ENCODE assay signal across 37 mouse cellular contexts in the genomic region with DNA sequence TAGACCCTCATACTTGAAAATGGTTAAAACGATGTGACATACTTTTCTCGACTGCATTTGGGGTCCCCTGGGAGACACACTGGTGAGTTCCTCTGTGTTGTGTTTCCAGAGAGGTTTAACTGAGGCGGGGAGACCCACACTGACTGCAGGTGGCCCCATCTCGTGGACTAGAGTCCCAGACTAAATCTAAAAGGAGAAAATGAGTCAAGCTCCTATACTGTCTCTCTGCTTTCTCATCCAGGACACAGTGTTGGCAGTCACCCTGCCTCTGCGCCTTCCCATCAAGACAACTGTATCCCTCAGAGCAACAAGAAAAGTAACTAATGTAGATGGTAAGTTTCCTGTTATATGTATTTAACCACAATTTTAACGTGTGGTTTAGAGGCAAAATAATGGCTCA. TPM values are rescaled to one million over a fixed set of nuclear protein-coding genes. Genes with fewer than 3 reads are reported as not detected.
"Had no signal": no experiment of that assay in that cellular context is flagged by ENCODE, and none has a peak within 500 bp of the region (broad histone marks: within the 10 kb centered on the region; RNA-seq: fewer than 3 reads in every experiment).

No protein-coding gene starts in this region.

- H3K4me3 ChIP-seq: left cerebral cortex, adult 2 months; limb, embryonic 10.5 days; limb, embryonic 12.5 days; limb, embryonic 13.5 days; limb, embryonic 15.5 days; liver, embryonic 13.5 days; liver, embryonic 15.5 days; lung, embryonic 15.5 days; megakaryocyte, embryonic 14.5 days; midbrain, embryonic 10.5 days; midbrain, embryonic 12.5 days; midbrain, embryonic 13.5 days; midbrain, embryonic 15.5 days; myocyte had no signal

- H3K9ac ChIP-seq: limb, embryonic 12.5 days; limb, embryonic 13.5 days; limb, embryonic 15.5 days; liver, embryonic 13.5 days; liver, embryonic 14.5 days; liver, embryonic 15.5 days; liver, postnatal 0 days; lung, embryonic 14.5 days; lung, embryonic 15.5 days; midbrain, embryonic 12.5 days; midbrain, embryonic 13.5 days; midbrain, embryonic 15.5 days had no signal

- ATAC-seq: lung, postnatal 0 days; midbrain, embryonic 13.5 days; midbrain, embryonic 15.5 days; midbrain, embryonic 16.5 days had no signal

- H3K27me3 ChIP-seq: limb, embryonic 13.5 days; limb, embryonic 15.5 days; liver, embryonic 13.5 days; liver, embryonic 15.5 days; lung, embryonic 15.5 days; midbrain, embryonic 13.5 days; midbrain, embryonic 15.5 days had no signal

- H3K36me3 ChIP-seq: limb, embryonic 10.5 days; limb, embryonic 12.5 days; limb, embryonic 13.5 days; limb, embryonic 15.5 days; liver, embryonic 13.5 days; liver, embryonic 15.5 days; lung, embryonic 15.5 days; midbrain, embryonic 10.5 days; midbrain, embryonic 12.5 days; midbrain, embryonic 13.5 days; midbrain, embryonic 15.5 days had no signal

- DNase-seq: left cerebral cortex, postnatal 4 days; liver; liver, embryonic 13.5 days; liver, postnatal 0 days; lung, adult 18-20 months; lung, adult 2 months; lung, embryonic 14.5 days; lung, postnatal 10 days; lung, postnatal 14 days; lung, postnatal 36 days; lung, postnatal 4 days; midbrain, embryonic 14.5 days had no signal

- H3K27ac ChIP-seq: left cerebral cortex, adult 2 months; limb, embryonic 12.5 days; limb, embryonic 13.5 days; limb, embryonic 15.5 days; liver, embryonic 13.5 days; liver, embryonic 14.5 days; liver, embryonic 15.5 days; lung, embryonic 15.5 days; macrophage; midbrain, embryonic 12.5 days; midbrain, embryonic 13.5 days; midbrain, embryonic 15.5 days had no signal

- H3K9me3 ChIP-seq: limb, embryonic 10.5 days; limb, embryonic 12.5 days; limb, embryonic 13.5 days; limb, embryonic 15.5 days; liver, embryonic 13.5 days; liver, embryonic 15.5 days; lung, embryonic 15.5 days; midbrain, embryonic 10.5 days; midbrain, embryonic 12.5 days; midbrain, embryonic 13.5 days; midbrain, embryonic 15.5 days had no signal

- H3K4me2 ChIP-seq: limb, embryonic 12.5 days; limb, embryonic 13.5 days; limb, embryonic 15.5 days; liver, embryonic 11.5 days; liver, embryonic 13.5 days; liver, embryonic 15.5 days; lung, embryonic 14.5 days; lung, embryonic 15.5 days; midbrain, embryonic 11.5 days; midbrain, embryonic 12.5 days; midbrain, embryonic 13.5 days; midbrain, embryonic 15.5 days had no signal

- H3K4me1 ChIP-seq: lung, embryonic 15.5 days; megakaryocyte, embryonic 14.5 days had no signal

RNA-seq across cellular contexts. Expression of a gene that starts 15.9 kb away (rescaled TPM):
- total RNA-seq: liver, adult 2 months; megakaryocyte progenitor cell, adult 5-6 weeks; megakaryocyte, adult 5-6 weeks; megakaryocyte-erythroid progenitor cell, adult 5-6 weeks; monocyte, adult 5-6 weeks had no signal
- polyA plus RNA-seq: liver, adult 2 months; liver, embryonic 13.5 days; liver, postnatal 0 days; lung, embryonic 15.5 days; lung, postnatal 0 days; macrophage; neural tube, embryonic 11.5 days had no signal
